Mouse (Mus musculus): ENCODE results near the gene Thada. TPM values are rescaled to one million over a fixed set of nuclear protein-coding genes. Genes with fewer than 3 reads are reported as not detected.
A peak's percentile ranks its signal among the peaks of the same experiment; 100 is the strongest.

Thada gene
- polyA plus RNA-seq, 1 experiment from 2014 or later = 8.1 TPM

- Histone ChIP-seq H3K9ac (ENCODE audit: low read length) (no peak overlapping the region), H3K27me3 (ENCODE audit: control insufficient read depth, insufficient read depth, low read length) (no peaks in the 10 kb centered on the region), H3K4me2 (ENCODE audit: low read length) (no peak overlapping the region), H3K36me3 (ENCODE audit: control insufficient read depth, insufficient read depth, low read length) (no peaks in the 10 kb centered on the region), H3K4me1 (ENCODE audit: control insufficient read depth in 2 of 2, insufficient read depth in 2 of 2, low read length in 2 of 2) (peaks cover 34 to 47% of the 10 kb centered on the region in 2 experiments), H3K27ac (replicated peaks in 1 of 2; ENCODE audit: control insufficient read depth in 1 of 2, insufficient read depth in 1 of 2, low read depth in 2 of 2, low read length in 2 of 2) (no peak overlapping the region), H3K9me3 (ENCODE audit: control insufficient read depth, low read length) (no peaks in the 10 kb centered on the region), H3K4me3 (ENCODE audit: control insufficient read depth in 1 of 2, insufficient read depth in 1 of 2, low read depth in 1 of 2, low read length in 2 of 2) (no peak overlapping the region)
- ATAC-seq (ENCODE audit: insufficient number of reproducible peaks, insufficient read depth, low FRiP score, low read depth) = no peak
- 82% methylated on average over 6 of the region's 6 CpGs for WGBS
Observed at GRCm38 (mm10) chr17:84271566-84272202, 194.3 kb downstream of the Thada start.

GRCm38 (mm10) chr17:84269722-84270121 is 196.3 kb downstream of the Thada start:
- no peak for ATAC-seq (ENCODE audit: insufficient number of reproducible peaks, insufficient read depth, low FRiP score, low read depth)
- WGBS = 91% methylated on average over 5 of the region's 5 CpGs
- peaks cover 36 to 53% of the 10 kb centered on the region in 2 experiments for H3K4me1 ChIP-seq (ENCODE audit: control insufficient read depth in 2 of 2, insufficient read depth in 2 of 2, low read length in 2 of 2)
- no peaks in the 10 kb centered on the region for H3K27me3 ChIP-seq (ENCODE audit: control insufficient read depth, insufficient read depth, low read length)
- no peak overlapping the region for H3K4me2 ChIP-seq (ENCODE audit: low read length)
- no peak overlapping the region for H3K27ac ChIP-seq (replicated peaks in 1 of 2; ENCODE audit: control insufficient read depth in 1 of 2, insufficient read depth in 1 of 2, low read depth in 2 of 2, low read length in 2 of 2)
- H3K9me3 ChIP-seq (ENCODE audit: control insufficient read depth, low read length) = no peaks in the 10 kb centered on the region
- H3K9ac ChIP-seq (ENCODE audit: low read length) = no peak overlapping the region
- H3K36me3 ChIP-seq (ENCODE audit: control insufficient read depth, insufficient read depth, low read length) = no peaks in the 10 kb centered on the region
- H3K4me3 ChIP-seq (ENCODE audit: control insufficient read depth in 1 of 2, insufficient read depth in 1 of 2, low read depth in 1 of 2, low read length in 2 of 2) = no peak overlapping the region

- Histone ChIP-seq H3K36me3 (ENCODE audit: control insufficient read depth, insufficient read depth, low read length) (no peaks in the 10 kb centered on the region), H3K27me3 (ENCODE audit: control insufficient read depth, insufficient read depth, low read length) (no peaks in the 10 kb centered on the region), H3K27ac (replicated peaks in 1 of 2; ENCODE audit: control insufficient read depth in 1 of 2, insufficient read depth in 1 of 2, low read depth in 2 of 2, low read length in 2 of 2) (peak overlapping the region in 1 of 2 experiments; percentile 56; a peak in 2 of 4 replicates), H3K9me3 (ENCODE audit: control insufficient read depth, low read length) (no peaks in the 10 kb centered on the region), H3K9ac (ENCODE audit: low read length) (no peak overlapping the region), H3K4me1 (ENCODE audit: control insufficient read depth in 2 of 2, insufficient read depth in 2 of 2, low read length in 2 of 2) (peaks cover 26 to 51% of the 10 kb centered on the region in 2 experiments), H3K4me2 (ENCODE audit: low read length) (no peak overlapping the region), H3K4me3 (ENCODE audit: control insufficient read depth in 1 of 2, insufficient read depth in 1 of 2, low read depth in 1 of 2, low read length in 2 of 2) (no peak overlapping the region)
- WGBS = 57% methylated on average over 3 of the region's 3 CpGs
- ATAC-seq (ENCODE audit: insufficient number of reproducible peaks, insufficient read depth, low FRiP score, low read depth) = no peak
Observed at GRCm38 (mm10) chr17:84268450-84268849, 197.6 kb downstream of the Thada start.

- Histone ChIP-seq H3K4me1 (ENCODE audit: control insufficient read depth in 2 of 2, insufficient read depth in 2 of 2, low read length in 2 of 2) (peaks cover 18 to 42% of the 10 kb centered on the region in 2 experiments), H3K9ac (ENCODE audit: low read length) (no peak overlapping the region), H3K27ac (replicated peaks in 1 of 2; ENCODE audit: control insufficient read depth in 1 of 2, insufficient read depth in 1 of 2, low read depth in 2 of 2, low read length in 2 of 2) (no peak overlapping the region), H3K27me3 (ENCODE audit: control insufficient read depth, insufficient read depth, low read length) (no peaks in the 10 kb centered on the region), H3K36me3 (ENCODE audit: control insufficient read depth, insufficient read depth, low read length) (no peaks in the 10 kb centered on the region), H3K4me2 (ENCODE audit: low read length) (no peak overlapping the region), H3K4me3 (ENCODE audit: control insufficient read depth in 1 of 2, insufficient read depth in 1 of 2, low read depth in 1 of 2, low read length in 2 of 2) (no peak overlapping the region), H3K9me3 (ENCODE audit: control insufficient read depth, low read length) (no peaks in the 10 kb centered on the region)
- WGBS = 73% methylated on average over 6 of the region's 6 CpGs
- no peak for ATAC-seq (ENCODE audit: insufficient number of reproducible peaks, insufficient read depth, low FRiP score, low read depth)
Observed at GRCm38 (mm10) chr17:84267456-84268074, 198.4 kb downstream of the Thada start.

GRCm38 (mm10) chr17:84266161-84266948 is 199.7 kb downstream of the Thada start:
- 53% methylated on average over 3 of the region's 3 CpGs for WGBS
- Histone ChIP-seq H3K4me1 (ENCODE audit: control insufficient read depth in 2 of 2, insufficient read depth in 2 of 2, low read length in 2 of 2) (peaks cover 16 to 36% of the 10 kb centered on the region in 2 experiments), H3K27me3 (ENCODE audit: control insufficient read depth, insufficient read depth, low read length) (no peaks in the 10 kb centered on the region), H3K36me3 (ENCODE audit: control insufficient read depth, insufficient read depth, low read length) (no peaks in the 10 kb centered on the region), H3K4me3 (ENCODE audit: control insufficient read depth in 1 of 2, insufficient read depth in 1 of 2, low read depth in 1 of 2, low read length in 2 of 2) (no peak overlapping the region), H3K27ac (replicated peaks in 1 of 2; ENCODE audit: control insufficient read depth in 1 of 2, insufficient read depth in 1 of 2, low read depth in 2 of 2, low read length in 2 of 2) (peak overlapping the region; percentile 71 to 79), H3K9ac (ENCODE audit: low read length) (peak overlapping the region; percentile 27; the same call in 1 of the 2 replicates), H3K9me3 (ENCODE audit: control insufficient read depth, low read length) (no peaks in the 10 kb centered on the region), H3K4me2 (ENCODE audit: low read length) (no peak overlapping the region)
- no peak for ATAC-seq (ENCODE audit: insufficient number of reproducible peaks, insufficient read depth, low FRiP score, low read depth)

GRCm38 (mm10) chr17:84265480-84266130 is 200.4 kb downstream of the Thada start:
- Histone ChIP-seq H3K27ac (replicated peaks in 1 of 2; ENCODE audit: control insufficient read depth in 1 of 2, insufficient read depth in 1 of 2, low read depth in 2 of 2, low read length in 2 of 2) (peak overlapping the region; percentile 71 to 79), H3K9ac (ENCODE audit: low read length) (no peak overlapping the region), H3K36me3 (ENCODE audit: control insufficient read depth, insufficient read depth, low read length) (no peaks in the 10 kb centered on the region), H3K9me3 (ENCODE audit: control insufficient read depth, low read length) (no peaks in the 10 kb centered on the region), H3K27me3 (ENCODE audit: control insufficient read depth, insufficient read depth, low read length) (no peaks in the 10 kb centered on the region), H3K4me2 (ENCODE audit: low read length) (no peak overlapping the region), H3K4me1 (ENCODE audit: control insufficient read depth in 2 of 2, insufficient read depth in 2 of 2, low read length in 2 of 2) (peaks cover 20 to 43% of the 10 kb centered on the region in 2 experiments), H3K4me3 (ENCODE audit: control insufficient read depth in 1 of 2, insufficient read depth in 1 of 2, low read depth in 1 of 2, low read length in 2 of 2) (no peak overlapping the region)
- ATAC-seq (ENCODE audit: insufficient number of reproducible peaks, insufficient read depth, low FRiP score, low read depth) = no peak
- WGBS = 62% methylated on average over 5 of the region's 5 CpGs

GRCm38 (mm10) chr17:84264305-84264704 is 201.7 kb downstream of the Thada start:
- H3K36me3 ChIP-seq (ENCODE audit: control insufficient read depth, insufficient read depth, low read length) = no peaks in the 10 kb centered on the region
- H3K4me3 ChIP-seq (ENCODE audit: control insufficient read depth in 1 of 2, insufficient read depth in 1 of 2, low read depth in 1 of 2, low read length in 2 of 2) = no peak overlapping the region
- no peaks in the 10 kb centered on the region for H3K27me3 ChIP-seq (ENCODE audit: control insufficient read depth, insufficient read depth, low read length)
- ATAC-seq (ENCODE audit: insufficient number of reproducible peaks, insufficient read depth, low FRiP score, low read depth) = no peak
- H3K27ac ChIP-seq (replicated peaks in 1 of 2; ENCODE audit: control insufficient read depth in 1 of 2, insufficient read depth in 1 of 2, low read depth in 2 of 2, low read length in 2 of 2) = peak overlapping the region in 1 of 2 experiments; percentile 12; a peak in 1 of 4 replicates
- WGBS = 41% methylated on average over 6 of the region's 6 CpGs
- H3K4me2 ChIP-seq (ENCODE audit: low read length) = no peak overlapping the region
- peaks cover 20 to 43% of the 10 kb centered on the region in 2 experiments for H3K4me1 ChIP-seq (ENCODE audit: control insufficient read depth in 2 of 2, insufficient read depth in 2 of 2, low read length in 2 of 2)
- H3K9ac ChIP-seq (ENCODE audit: low read length) = no peak overlapping the region
- no peaks in the 10 kb centered on the region for H3K9me3 ChIP-seq (ENCODE audit: control insufficient read depth, low read length)

Measured in heart, embryonic 14.5 days (tissue).